Mouse (Mus musculus) kidney, postnatal 14 days (tissue): ENCODE measurements around the gene Arf6.
A peak's percentile ranks its signal among the peaks of the same experiment; 100 is the strongest.
"Not testable (repeated sequence)": the region's sequence is repeated elsewhere in the genome, so short reads cannot be mapped to it uniquely, and the experiment has no call there.

Experiments
- DNase-seq: peaks from one replicate; pipeline ENCODE4 v3.0.0; 2022; ENCODE audit warnings: mixed read lengths

Gene Arf6

GRCm38 (mm10) chr12:69371854-69372671 is at the start of gene Arf6, which contains the start of gene Gm9887:
Gene Arf6, plus strand, starts transcription at chr12:69372150.
Gene Gm9887, minus strand, starts transcription at chr12:69372458.
- DNase-seq, result peak; percentile 99

GRCm38 (mm10) chr12:69331187-69331586 is 40.8 kb upstream of the Arf6 start:
- DNase-seq, result no peak

GRCm38 (mm10) chr12:69332147-69332546 is 39.8 kb upstream of the Arf6 start:
- DNase-seq, result no peak

- DNase-seq, result peak; percentile 30
Measured at GRCm38 (mm10) chr12:69333547-69333946, 38.4 kb upstream of the Arf6 start.

- no peak for DNase-seq
Measured at GRCm38 (mm10) chr12:69349928-69350327, 22.0 kb upstream of the Arf6 start.

GRCm38 (mm10) chr12:69351685-69352084 is 20.3 kb upstream of the Arf6 start:
- DNase-seq, result no peak

- DNase-seq, result peak; percentile 92
Measured at GRCm38 (mm10) chr12:69356546-69357299, 15.2 kb upstream of the Arf6 start, which contains the start of gene Nemf. Gene Nemf, minus strand, starts transcription at chr12:69357165.

- DNase-seq, result no peak
Measured at GRCm38 (mm10) chr12:69357300-69357646, 14.7 kb upstream of the Arf6 start.

- DNase-seq, result peak; percentile 81
Measured at GRCm38 (mm10) chr12:69360655-69360996, 11.3 kb upstream of the Arf6 start.

GRCm38 (mm10) chr12:69360997-69361899 is 10.7 kb upstream of the Arf6 start:
- DNase-seq, result peak; percentile 99

- DNase-seq, result no peak
Measured at GRCm38 (mm10) chr12:69361919-69362318, 10.0 kb upstream of the Arf6 start.

- DNase-seq, result no peak
Measured at GRCm38 (mm10) chr12:69362388-69362787, 9.6 kb upstream of the Arf6 start.

GRCm38 (mm10) chr12:69363110-69363509 is 8.8 kb upstream of the Arf6 start:
- DNase-seq, result not testable (repeated sequence)

GRCm38 (mm10) chr12:69363899-69364762 is 7.8 kb upstream of the Arf6 start:
- peak; percentile 86 for DNase-seq

- DNase-seq, result no peak
Measured at GRCm38 (mm10) chr12:69365757-69366156, 6.2 kb upstream of the Arf6 start.

- no peak for DNase-seq
Measured at GRCm38 (mm10) chr12:69366424-69366823, 5.5 kb upstream of the Arf6 start.

GRCm38 (mm10) chr12:69367557-69367956 is 4.4 kb upstream of the Arf6 start:
- peak; percentile 59 for DNase-seq

GRCm38 (mm10) chr12:69370936-69371335 is 1.0 kb upstream of the Arf6 start:
- DNase-seq, result no peak

- DNase-seq, result no peak
Measured at GRCm38 (mm10) chr12:69371421-69371853, 513 bp upstream of the Arf6 start.

- peak; percentile 32 for DNase-seq
Measured at GRCm38 (mm10) chr12:69372731-69373331, 881 bp downstream of the Arf6 start.
